Mouse (Mus musculus): Measurements from ENCODE around the gene Aes. TPM values are rescaled to one million over a fixed set of nuclear protein-coding genes. Genes with fewer than 3 reads are reported as not detected.
A peak's percentile ranks its signal among the peaks of the same experiment; 100 is the strongest.

The Aes gene
- polyA plus RNA-seq, 1 experiment: 3,125 TPM

DNA sequence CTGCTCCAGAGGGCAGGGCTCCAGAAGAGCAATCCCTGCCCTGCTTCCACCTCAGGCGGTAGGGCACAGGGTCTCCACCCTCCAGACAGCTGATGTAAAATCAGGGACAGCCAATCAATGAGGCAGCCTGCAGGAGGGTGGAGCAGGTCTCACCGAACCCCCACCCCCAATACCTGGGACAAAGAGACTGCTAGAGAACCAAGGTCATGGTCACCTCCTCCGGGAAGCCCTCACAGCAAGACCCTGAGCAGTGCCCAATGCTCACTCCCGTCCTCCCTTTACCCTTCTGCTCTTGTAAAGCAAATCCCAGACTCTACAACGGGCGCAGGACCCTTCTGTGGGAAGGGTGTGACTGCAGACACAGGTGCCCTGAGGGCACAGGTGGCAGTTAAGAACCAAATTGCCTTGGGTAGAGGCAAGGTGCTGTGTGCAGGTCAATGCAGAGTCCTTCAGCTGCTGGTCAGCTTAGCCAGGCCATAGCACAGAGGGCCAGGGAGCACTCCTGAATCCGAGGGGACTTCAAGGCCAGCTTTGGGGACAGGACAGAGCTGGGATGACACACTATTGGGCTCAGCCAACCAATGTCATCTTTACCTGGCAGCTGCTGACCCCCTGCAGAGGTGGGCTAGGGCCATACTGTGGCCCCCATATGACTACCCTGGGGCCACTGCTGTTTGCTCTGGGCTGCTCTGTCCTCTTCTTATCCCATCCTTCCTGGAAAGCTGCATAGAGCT, 16.4 kb upstream of the Aes start:
- no peak overlapping the region for H3K27ac ChIP-seq (ENCODE audit: control insufficient read depth, insufficient read depth, low read length)
- TF ChIP-seq CTCF (IDR thresholded peaks at IDR 0.05; ENCODE audit: borderline replicate concordance, control insufficient read depth, extremely low read depth, insufficient read depth, low read length, poor library complexity): no peak
- no peak for TF ChIP-seq POLR2A (IDR thresholded peaks at IDR 0.05; ENCODE audit: control insufficient read depth, extremely low read depth, insufficient read depth, low read length, poor library complexity)
- peaks cover 39% of the 10 kb centered on the region for H3K4me1 ChIP-seq (replicated peaks; ENCODE audit: control insufficient read depth, insufficient read depth, low read length)
- no peaks in the 10 kb centered on the region for H3K36me3 ChIP-seq (ENCODE audit: control insufficient read depth, insufficient read depth, low read length)
- no peaks in the 10 kb centered on the region for H3K27me3 ChIP-seq (ENCODE audit: control insufficient read depth, insufficient read depth, low read length)
- 90% methylated on average over 7 of the region's 7 CpGs for WGBS
- no peak overlapping the region for H3K4me3 ChIP-seq (ENCODE audit: control insufficient read depth, insufficient read depth, low read length)
- DNase-seq: no peak

DNA sequence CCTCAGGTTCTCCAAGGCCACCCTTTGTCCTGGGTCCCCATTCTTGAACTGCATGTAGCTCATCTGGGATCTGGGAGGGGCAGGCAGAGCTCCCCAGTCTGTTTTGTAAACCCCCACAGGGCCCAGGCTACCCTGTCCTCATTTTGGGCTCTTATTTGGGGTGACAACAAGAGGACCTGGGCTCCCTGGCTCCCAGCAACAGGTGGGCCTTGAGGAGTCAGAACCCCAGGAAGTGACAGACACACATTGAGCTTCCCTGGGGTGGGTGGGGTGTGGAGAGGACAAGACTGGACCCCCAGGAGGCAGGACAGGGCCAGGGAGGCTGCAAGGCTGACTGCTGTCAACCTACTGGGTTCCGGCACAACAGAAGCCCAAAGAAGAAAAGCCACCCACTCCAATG, 15.7 kb upstream of the Aes start:
- TF ChIP-seq CTCF (IDR thresholded peaks at IDR 0.05; ENCODE audit: borderline replicate concordance, control insufficient read depth, extremely low read depth, insufficient read depth, low read length, poor library complexity): no peak
- no peak for TF ChIP-seq POLR2A (IDR thresholded peaks at IDR 0.05; ENCODE audit: control insufficient read depth, extremely low read depth, insufficient read depth, low read length, poor library complexity)
- Histone ChIP-seq H3K4me1 (replicated peaks; ENCODE audit: control insufficient read depth, insufficient read depth, low read length) (peaks cover 33% of the 10 kb centered on the region), H3K36me3 (ENCODE audit: control insufficient read depth, insufficient read depth, low read length) (no peaks in the 10 kb centered on the region), H3K27ac (ENCODE audit: control insufficient read depth, insufficient read depth, low read length) (no peak overlapping the region), H3K27me3 (ENCODE audit: control insufficient read depth, insufficient read depth, low read length) (no peaks in the 10 kb centered on the region), H3K4me3 (ENCODE audit: control insufficient read depth, insufficient read depth, low read length) (peak overlapping the region; percentile 84; the same call in 1 of the 2 replicates)
- 82% methylated on average over 1 of the region's 1 CpGs for WGBS
- peak; percentile 18 for DNase-seq

DNA sequence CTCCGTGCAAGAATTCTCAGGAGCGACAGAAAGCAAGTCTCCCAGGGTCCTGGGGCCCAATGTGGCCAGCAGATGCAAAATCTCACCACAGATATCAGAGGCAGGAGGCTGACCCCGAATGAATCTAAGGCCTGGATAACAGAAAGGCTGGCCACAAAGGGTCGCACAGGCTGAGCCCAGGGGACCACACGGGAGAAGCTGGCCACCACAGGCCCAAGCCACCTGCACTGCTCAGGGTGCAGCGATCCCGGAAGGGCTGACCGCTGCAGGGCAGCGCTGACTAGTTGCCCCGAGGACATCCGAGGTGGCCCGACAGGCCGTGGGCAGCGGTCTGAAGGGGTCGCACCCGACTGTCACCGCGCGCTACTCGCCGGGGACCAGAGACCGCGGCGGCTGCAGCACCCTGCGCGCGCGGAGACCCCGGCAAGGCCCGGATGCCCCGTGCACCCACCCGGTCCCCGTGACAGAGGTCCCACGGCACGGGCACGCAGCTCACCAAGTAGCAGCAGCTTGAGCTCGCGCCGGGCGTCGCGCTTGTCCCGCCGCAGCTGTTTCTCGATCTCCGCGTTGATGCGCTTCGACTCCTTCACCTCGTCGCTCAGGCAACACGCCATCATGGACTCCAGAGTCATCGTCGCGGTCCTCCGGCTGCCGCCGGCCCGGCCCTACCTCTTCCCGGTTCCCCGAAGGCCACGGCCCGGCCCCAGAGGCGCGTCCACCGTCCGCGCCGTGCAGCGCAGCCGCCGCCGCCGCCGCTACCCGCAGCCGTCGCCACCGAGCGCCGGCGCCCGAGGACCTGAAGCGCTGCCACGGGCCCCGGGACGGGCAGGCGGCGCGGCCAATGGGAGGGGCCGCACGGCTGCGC, 14.8 kb upstream of the Aes start:
- no peak for DNase-seq
- Histone ChIP-seq H3K36me3 (ENCODE audit: control insufficient read depth, insufficient read depth, low read length) (no peaks in the 10 kb centered on the region), H3K27ac (ENCODE audit: control insufficient read depth, insufficient read depth, low read length) (no peak overlapping the region), H3K4me3 (ENCODE audit: control insufficient read depth, insufficient read depth, low read length) (peak overlapping the region; percentile 84), H3K27me3 (ENCODE audit: control insufficient read depth, insufficient read depth, low read length) (no peaks in the 10 kb centered on the region), H3K4me1 (replicated peaks; ENCODE audit: control insufficient read depth, insufficient read depth, low read length) (peaks cover 28% of the 10 kb centered on the region)
- TF ChIP-seq POLR2A (IDR thresholded peaks at IDR 0.05; ENCODE audit: control insufficient read depth, extremely low read depth, insufficient read depth, low read length, poor library complexity): peak; percentile 93
- no peak for TF ChIP-seq CTCF (IDR thresholded peaks at IDR 0.05; ENCODE audit: borderline replicate concordance, control insufficient read depth, extremely low read depth, insufficient read depth, low read length, poor library complexity)
- under 1% methylated on average over 93 of the region's 93 CpGs for WGBS

DNA sequence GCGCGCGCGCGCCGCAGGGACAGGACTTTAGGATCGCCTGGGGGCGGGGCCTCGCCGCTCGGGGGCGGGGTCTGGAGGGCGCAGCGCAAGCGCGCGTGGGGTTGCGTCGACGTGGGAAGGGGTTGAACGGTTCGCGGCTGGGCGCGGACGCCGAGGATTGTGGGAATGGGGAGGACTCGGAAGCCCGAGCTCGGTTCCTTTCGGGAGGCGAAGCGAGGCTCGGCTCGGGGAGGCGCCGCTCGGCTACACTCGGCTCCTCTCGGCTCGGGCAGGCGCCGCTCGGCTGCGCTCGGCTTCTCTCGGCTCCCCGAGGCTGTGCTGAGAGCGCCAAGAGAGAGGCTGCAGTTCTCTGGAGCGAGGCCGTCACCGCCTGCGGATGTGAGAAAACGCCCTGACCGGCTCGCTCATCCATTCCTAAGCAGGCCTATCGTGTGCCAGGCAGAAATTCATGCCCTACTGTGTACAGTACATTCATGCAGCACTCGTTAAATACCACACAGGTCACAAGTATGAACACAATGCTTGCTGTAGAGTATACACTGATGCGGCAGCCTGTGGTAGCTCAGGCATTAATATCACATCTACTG, 14.0 kb upstream of the Aes start, which contains the start of gene Gna11:
Gna11 (minus strand) TSS at position 30 of the 587 bp plus-strand sequence.
- H3K27me3 ChIP-seq (ENCODE audit: control insufficient read depth, insufficient read depth, low read length): no peaks in the 10 kb centered on the region
- peaks cover 25% of the 10 kb centered on the region for H3K4me1 ChIP-seq (replicated peaks; ENCODE audit: control insufficient read depth, insufficient read depth, low read length)
- TF ChIP-seq POLR2A (IDR thresholded peaks at IDR 0.05; ENCODE audit: control insufficient read depth, extremely low read depth, insufficient read depth, low read length, poor library complexity) (peak; percentile 72), CTCF (IDR thresholded peaks at IDR 0.05; ENCODE audit: borderline replicate concordance, control insufficient read depth, extremely low read depth, insufficient read depth, low read length, poor library complexity) (0 out of 2 replicates have a peak, but pooled peaks have one; percentile 60)

DNA sequence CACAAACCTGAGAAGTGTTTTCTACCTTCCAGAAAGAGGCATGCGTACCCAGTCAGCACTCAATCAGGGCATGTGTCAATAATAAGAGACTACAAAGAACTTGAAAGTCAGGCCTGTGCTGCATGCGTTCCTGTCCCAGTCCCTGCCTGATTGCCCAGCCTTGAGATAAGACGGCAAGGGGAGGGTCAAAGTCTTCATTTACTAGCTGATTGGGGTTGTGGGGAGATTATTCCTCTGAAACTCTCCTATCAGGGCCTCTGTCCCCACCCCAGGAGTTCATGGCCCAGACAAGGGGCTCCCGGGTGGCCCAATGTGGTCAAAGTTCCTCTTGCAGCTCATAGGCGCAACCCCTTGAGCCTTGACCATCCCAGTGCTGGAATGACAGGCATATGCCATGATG, 13.0 kb upstream of the Aes start:
- no peaks in the 10 kb centered on the region for H3K27me3 ChIP-seq (ENCODE audit: control insufficient read depth, insufficient read depth, low read length)
- no peaks in the 10 kb centered on the region for H3K36me3 ChIP-seq (ENCODE audit: control insufficient read depth, insufficient read depth, low read length)
- no peak overlapping the region for H3K4me3 ChIP-seq (ENCODE audit: control insufficient read depth, insufficient read depth, low read length)
- over 99% methylated on average over 5 of the region's 5 CpGs for WGBS
- no peak overlapping the region for H3K27ac ChIP-seq (ENCODE audit: control insufficient read depth, insufficient read depth, low read length)
- DNase-seq: no peak
- no peak for TF ChIP-seq POLR2A (IDR thresholded peaks at IDR 0.05; ENCODE audit: control insufficient read depth, extremely low read depth, insufficient read depth, low read length, poor library complexity)
- no peak for TF ChIP-seq CTCF (IDR thresholded peaks at IDR 0.05; ENCODE audit: borderline replicate concordance, control insufficient read depth, extremely low read depth, insufficient read depth, low read length, poor library complexity)
- peaks cover 31% of the 10 kb centered on the region for H3K4me1 ChIP-seq (replicated peaks; ENCODE audit: control insufficient read depth, insufficient read depth, low read length)

More for the DNA sequence above, 14.0 kb upstream of the Aes start, which contains the start of gene Gna11:
- 2% methylated on average over 59 of the region's 59 CpGs for WGBS
- peak within 1 kb of the TSS; percentile 84 for H3K4me3 ChIP-seq (ENCODE audit: control insufficient read depth, insufficient read depth, low read length)
- H3K36me3 ChIP-seq (ENCODE audit: control insufficient read depth, insufficient read depth, low read length): no peaks in the 10 kb centered on the region
- H3K27ac ChIP-seq (ENCODE audit: control insufficient read depth, insufficient read depth, low read length): no peak within 1 kb of the TSS
- peak; percentile 100 for DNase-seq

All from thymus, adult 2 months (tissue).